Mouse (Mus musculus) 3134 (cell line): ENCODE results near the gene Hdac6.
A peak's percentile ranks its signal among the peaks of the same experiment; 100 is the strongest.

Experiments used
- DNase-seq: peaks from one replicate; pipeline ENCODE4 v3.0.0-alpha.2; 2011; ENCODE audit warnings: low spot score; ENCODE audit not compliant: insufficient read length; ENCODE audit errors: extremely low read depth

The Hdac6 gene

GRCm38 (mm10) chrX:7947108-7947899 lies at the start of gene Hdac6:
Gene Hdac6, minus strand, starts transcription at chrX:7947889.
- DNase-seq, result no peak

- DNase-seq, result no peak
These were observed 45.5 kb upstream of the Hdac6 start for GRCm38 (mm10) chrX:7993068-7993735.

- DNase-seq, result no peak
These were observed 44.8 kb upstream of the Hdac6 start for GRCm38 (mm10) chrX:7992379-7993067.

- DNase-seq, result no peak
These were observed 33.7 kb upstream of the Hdac6 start for GRCm38 (mm10) chrX:7981368-7981767.

DNA sequence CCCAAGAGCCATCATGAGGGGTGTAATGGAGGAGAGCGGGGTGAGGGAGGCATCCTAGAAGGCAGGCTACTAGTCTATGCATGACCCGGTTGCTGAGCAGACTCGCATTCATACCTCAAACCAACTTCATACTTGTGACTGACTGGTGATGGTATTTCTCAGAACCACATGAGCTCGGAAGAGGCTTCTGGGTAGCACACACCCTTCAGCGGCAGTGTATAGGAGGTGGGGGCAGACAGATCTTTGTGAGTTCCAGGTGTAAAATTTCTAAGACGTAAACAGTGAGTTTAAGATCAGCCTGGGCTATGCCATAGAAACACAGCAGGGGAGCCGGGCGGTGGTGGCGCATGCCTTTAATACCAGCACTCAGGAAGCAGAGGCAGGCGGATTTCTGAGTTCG lies 30.2 kb upstream of the Hdac6 start, which contains the start of gene Gata1:
Gene Gata1 (minus strand): TSS at position 180 of the 400 bp plus-strand sequence.
- no peak for DNase-seq

GRCm38 (mm10) chrX:7971292-7971691 lies 23.6 kb upstream of the Hdac6 start:
- DNase-seq, result no peak

DNA sequence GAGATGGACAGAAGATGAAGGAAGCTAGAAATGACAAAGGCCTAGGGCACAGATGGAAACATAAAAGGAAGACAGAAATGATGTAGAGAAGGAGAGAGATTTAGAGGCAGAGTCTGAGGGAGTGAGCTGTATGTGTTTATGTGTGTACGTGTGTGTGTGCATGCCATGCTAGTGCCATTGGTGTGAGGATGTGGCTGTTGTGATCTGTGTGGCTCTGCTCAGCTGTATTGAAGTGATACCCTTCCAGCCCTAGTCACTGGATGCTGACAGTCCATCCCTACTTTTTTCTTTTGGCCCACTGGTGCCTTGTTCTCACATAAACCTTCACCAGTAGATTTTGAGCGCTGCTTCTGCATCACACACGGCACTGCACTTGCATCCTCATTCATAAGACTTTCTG lies 21.2 kb upstream of the Hdac6 start:
- no peak for DNase-seq

GRCm38 (mm10) chrX:7968226-7968625 lies 20.5 kb upstream of the Hdac6 start:
- DNase-seq, result no peak

DNA sequence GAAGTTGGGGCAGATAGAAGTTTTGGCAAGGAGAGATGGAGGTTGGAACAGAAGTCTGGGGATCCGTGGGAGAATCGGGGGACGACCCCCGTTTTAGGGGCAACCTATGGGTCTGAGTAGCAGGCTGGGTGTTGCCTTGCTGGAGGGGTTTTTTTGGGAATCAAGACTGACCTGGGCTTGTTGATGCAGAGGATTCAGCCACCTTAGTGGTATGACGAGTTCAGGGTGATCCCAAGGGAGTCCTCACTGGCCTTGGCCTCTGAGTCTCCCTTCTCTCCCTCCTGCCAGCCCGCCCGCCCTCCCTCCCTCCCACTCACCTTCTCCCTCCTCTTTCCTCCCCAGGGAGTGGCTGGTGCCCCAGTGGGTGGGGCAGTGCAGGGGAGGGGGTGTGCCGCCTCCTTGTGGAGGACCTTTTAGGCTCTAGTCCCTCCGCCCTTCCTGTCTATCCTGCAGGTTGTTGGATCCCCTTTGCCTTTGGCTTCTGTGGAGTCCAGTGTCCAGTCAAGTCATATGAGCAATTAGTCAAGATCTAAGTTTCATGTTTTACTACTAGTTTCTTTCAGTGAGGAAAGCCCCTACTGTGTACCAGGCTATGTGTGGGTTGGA lies 20.0 kb upstream of the Hdac6 start:
- DNase-seq, result no peak

DNA sequence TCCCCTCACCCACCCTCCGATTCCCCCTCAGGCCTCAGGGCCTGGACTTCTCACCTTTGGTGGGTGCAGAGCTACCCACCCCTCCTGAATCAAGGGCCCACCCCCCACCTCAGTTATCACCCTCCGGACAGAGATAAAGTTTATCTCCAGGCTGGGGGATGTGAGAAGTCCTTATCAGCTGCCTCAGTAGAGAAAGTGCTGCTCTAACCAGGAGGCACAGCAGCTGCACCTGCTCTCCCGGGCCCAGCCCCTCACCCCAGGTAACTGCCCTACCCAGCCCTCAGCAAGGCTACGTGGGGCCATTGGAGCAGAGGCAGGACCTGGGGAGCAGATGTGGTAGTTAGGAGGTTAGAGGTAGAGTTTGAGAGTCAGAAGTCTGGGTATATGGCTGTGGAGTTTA lies 18.5 kb upstream of the Hdac6 start:
- DNase-seq, result no peak

DNA sequence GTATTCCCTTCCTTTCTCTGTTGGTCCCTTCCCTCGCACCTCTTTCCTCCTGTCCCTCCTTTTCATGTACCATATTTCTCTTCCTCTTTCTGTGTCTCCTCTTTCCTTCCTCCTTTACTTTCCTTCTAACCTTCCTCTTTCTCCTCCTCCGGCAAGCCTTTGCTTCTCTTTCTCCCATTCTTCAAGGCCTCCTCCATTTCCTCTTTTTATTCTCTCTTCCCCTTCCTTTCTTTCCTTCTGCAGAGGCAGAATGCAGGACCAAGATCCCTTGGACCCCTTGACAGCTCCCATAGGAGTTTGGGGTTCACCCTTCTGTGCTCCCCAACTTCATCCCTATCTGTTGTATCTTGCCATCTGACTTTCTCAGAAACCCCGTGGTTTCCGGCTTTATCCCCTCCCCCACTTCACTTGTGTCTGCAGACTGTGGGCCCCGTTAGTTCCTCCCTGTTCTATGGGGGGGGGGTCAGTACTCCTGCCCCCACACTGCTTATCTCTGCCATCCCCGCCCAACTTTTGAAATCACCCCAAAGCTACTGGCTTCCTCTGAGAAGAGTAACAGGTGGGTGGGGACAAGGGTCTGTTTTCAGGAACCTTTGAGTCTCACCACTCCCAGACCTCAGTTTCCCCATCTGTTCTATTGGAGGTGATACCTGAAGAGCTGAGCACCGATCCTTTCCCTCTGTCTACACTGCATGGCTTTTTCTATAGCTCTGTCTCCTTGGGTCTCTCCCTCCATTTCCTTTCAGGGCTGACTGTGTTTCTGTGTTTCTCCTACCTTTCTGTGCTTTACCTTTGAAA lies 16.3 kb upstream of the Hdac6 start:
- DNase-seq, result no peak

DNA sequence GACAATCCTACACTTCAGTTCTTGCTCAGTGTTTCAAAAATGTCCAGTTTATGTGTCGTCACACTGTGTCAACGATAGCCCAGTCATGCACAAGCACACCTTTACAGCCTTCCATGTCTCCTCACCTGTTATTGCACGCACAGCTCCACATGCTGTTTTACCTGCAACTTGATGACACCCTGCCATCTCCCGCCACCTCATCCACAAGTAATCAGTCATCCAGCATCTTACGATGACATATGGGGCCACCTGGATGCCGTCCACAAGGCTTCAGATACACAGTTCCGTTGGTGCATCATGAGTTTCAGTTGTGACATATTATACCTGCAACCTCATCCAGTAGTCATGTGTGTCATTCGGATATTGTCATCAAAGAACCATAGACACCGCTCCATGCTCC lies 11.2 kb upstream of the Hdac6 start:
- no peak for DNase-seq

- no peak for DNase-seq
These were observed 2.4 kb upstream of the Hdac6 start for GRCm38 (mm10) chrX:7950091-7950490.

DNA sequence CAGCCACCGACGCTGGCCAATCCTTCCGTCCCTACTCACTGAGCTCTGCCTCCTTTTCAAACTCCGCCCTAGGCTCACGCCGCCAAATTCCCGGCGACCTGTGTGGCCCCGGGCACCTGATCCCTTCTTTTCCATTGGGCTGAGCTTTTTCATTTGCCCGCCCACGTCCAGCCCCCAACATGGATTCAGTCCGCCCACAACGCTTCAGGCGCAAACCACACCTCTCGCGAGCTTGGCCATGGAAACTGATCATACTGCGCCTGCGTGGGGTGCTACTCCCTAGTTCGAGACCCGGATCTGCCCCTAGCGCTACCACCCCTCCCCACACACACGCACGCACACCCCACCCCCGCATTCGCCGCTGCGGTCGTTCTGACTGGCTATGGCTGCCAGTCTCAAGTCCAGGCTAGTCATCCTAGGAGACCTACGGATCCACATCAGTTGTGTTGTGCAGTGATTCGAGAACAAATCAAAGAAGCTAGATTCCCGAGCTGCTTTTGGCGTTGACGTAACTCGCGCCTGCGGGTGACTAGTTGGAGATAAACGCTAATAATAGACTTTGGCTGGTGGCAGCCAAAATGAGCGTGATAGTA lies 307 bp upstream of the Hdac6 start:
- DNase-seq, result peak; percentile 97

GRCm38 (mm10) chrX:7945618-7946017 lies 2.1 kb downstream of the Hdac6 start:
- no peak for DNase-seq

- DNase-seq, result peak; percentile 68
These were observed 10.0 kb downstream of the Hdac6 start for GRCm38 (mm10) chrX:7937667-7938066.

GRCm38 (mm10) chrX:7936874-7937273 lies 10.8 kb downstream of the Hdac6 start:
- peak; percentile 11 for DNase-seq

GRCm38 (mm10) chrX:7928270-7928790 lies 19.4 kb downstream of the Hdac6 start, which contains the start of gene Eras:
Gene Eras, minus strand, starts transcription at chrX:7928607.
- DNase-seq, result no peak

DNA sequence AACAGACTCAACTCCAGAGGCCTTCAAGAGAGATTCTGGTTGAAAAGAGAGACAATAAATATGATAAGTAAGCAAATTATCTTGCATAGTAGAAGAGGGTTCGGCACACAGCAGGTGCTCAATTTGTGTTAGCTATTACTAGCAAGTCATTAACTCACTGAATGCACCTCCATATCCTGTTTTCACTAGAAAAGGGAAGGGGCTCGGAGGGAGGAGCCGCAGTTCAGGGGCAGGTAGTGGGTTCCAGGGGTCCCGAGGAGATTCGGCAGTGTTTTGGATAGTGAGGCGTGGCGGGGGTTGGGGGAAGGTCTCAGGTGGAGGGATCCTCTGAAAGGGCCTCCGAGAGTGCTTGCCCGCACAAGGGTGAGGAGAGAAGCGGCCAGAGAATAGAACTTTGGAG lies 20.6 kb downstream of the Hdac6 start:
- no peak for DNase-seq

DNA sequence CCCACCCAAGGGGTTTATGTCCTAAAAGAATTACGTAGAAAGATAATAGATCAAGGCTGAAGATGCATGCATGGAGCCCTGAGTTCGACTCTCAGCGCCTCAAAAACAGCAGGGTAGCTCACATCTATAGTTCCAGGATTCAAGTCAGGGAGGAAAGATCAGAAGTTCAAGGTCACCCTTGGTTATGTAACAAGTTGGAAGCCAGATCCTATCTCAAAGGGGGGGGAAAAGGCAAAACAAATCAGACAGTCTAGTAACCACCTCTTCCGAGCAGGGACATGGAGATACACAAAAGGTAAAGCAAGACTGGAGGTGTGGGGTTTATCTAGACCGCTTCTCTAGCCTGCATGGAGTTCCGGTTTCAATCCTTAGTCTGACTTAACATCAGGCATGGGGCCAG lies 21.4 kb downstream of the Hdac6 start:
- no peak for DNase-seq
